Mouse (Mus musculus) cerebellum, adult (tissue): ENCODE data around the gene Txndc16.

Source experiments
- ATAC-seq: cut with Nextera tagmentation; 2 replicates; pipeline ENCODE4 v1.9.2; 2017; ENCODE audit warnings: mild to moderate bottlenecking, moderate library complexity, mixed read lengths; ENCODE audit not compliant: insufficient number of reproducible peaks, low FRiP score, low TSS enrichment

Gene Txndc16

DNA sequence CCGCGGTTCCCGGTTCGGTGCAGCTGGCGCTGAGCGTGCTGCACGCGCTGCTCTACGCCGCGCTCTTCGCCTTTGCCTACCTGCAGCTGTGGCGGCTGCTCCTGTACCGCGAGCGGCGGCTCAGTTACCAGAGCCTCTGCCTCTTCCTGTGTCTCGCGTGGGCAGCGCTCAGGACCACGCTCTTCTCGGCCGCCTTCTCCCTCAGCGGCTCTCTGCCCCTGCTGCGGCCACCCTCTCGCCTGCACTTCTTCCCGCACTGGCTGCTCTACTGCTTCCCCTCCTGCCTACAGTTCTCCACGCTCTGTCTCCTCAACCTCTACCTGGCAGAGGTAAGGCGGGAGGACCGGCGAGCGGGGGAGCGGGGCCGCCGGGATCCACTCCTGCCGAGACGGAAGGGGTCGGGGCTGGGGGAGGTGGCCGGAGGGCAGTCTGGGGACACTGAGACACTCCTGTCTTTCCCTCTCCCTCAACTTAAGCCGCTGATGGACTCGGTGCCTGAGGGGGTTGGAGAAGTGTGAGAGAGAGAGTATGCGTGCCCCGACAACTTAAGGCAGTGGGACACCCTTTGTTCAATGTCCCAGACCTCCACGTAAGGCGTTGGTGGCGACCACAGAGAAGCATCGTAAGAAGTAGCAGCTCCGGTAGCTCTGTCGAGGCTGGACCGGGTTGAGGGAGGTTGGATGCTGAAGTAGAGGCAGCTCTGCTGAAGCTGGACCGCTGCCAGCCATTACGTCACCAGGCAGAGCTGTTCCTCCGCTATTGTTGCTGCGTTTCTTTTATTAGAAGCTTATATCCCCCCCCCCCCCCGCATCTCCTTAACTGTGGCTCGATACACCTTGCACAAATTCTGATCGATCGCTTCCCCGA lies at the start of gene Txndc16:
Gene Txndc16 (minus strand): TSS at position 239 of the 867 bp plus-strand sequence.
- peak; percentile 27 for ATAC-seq

DNA sequence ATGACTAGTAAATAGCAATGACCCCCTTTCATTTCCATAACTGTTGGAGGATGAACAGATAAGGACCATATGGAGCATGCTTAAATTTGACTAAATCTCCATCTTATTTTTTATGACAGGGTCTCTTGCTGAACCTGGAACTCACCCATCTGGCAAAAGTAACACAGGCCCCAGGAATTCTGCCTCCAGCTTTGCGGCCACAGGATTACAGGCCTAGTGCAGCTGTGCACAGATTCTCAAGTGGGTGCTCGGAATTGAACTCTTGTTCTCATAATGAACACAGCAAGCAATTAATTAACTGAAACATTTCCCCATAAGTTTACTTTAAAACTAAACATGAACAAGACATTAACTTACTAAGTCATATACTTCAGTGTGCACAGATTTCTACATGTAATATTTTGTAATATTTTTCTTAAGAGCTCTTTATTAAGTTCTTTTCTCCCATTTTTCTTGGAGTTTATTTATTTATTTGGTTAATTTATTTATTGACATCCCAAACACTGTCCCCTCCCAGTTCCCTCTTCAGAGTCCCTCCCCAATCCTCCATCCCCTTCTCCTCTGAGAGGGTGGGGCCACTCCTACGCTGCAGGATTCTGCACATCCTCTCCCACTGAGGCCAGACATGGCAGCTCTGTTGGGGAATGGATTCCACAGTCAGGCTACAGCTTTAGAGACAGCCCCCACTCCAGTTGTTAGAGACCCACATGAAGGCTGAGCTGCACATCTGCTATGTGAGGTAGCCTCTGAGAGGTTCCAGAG lies 43.9 kb upstream of the Txndc16 start:
- ATAC-seq: no peak

DNA sequence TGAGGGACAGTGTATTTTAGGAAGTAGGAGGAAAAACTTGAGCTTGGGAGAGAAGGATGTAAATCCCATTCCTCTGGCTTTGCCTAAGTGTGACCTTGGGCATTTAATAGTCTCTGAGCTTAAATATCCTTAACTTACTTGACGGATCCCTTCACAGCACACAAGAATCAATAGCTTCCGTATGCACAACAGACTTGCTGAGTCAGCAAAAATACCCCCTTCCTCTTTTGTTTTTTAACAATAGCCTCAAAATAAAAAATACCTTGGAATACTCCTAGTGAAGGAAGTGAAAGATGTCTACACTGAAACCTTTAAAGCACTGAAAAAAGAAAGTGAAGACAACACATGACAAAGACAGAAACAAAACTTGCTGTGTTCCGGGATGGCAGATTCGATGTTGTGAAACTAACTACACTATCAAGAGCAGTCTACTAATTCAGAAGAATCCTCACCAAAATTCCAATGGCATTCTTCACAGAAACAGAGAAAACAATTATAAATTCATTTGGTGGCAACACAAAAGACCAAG lies 31.5 kb upstream of the Txndc16 start:
- no peak for ATAC-seq

DNA sequence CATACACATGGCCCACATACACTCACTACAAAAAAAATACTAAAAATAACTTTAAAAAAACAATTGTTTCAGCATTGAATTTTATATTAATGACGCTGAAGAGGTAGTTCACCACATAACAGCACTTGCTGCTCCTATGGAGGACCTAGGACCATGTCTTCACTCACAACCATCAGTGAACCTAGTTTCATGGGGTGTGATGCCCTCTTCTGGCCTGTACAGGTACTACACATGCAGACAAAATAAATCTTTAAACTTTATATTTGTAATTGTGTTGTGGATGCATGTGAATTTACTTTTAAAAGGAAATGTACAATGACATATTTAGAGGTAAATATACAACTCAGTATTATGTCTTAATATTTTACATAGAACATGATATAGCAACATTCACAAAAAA lies 21.5 kb upstream of the Txndc16 start:
- ATAC-seq: no peak

DNA sequence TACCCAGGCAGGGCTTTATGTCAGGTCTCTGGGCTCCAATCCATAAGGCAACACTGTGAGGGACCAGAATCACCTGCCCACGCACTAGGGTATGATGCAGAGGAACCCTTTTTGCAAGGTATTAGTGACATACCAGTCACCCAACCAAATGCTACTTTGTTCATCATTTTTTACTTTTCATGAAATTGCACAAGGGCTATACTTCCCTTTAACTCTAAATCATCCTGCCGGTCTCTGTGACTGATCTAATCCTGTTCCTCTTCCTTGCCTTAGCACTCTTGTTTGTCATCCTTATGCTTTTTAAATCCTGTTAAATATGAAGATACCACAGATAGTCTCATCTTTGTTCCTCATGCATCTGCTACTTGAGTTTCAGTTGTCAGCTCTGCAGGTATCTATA lies 18.9 kb upstream of the Txndc16 start:
- ATAC-seq: no peak

DNA sequence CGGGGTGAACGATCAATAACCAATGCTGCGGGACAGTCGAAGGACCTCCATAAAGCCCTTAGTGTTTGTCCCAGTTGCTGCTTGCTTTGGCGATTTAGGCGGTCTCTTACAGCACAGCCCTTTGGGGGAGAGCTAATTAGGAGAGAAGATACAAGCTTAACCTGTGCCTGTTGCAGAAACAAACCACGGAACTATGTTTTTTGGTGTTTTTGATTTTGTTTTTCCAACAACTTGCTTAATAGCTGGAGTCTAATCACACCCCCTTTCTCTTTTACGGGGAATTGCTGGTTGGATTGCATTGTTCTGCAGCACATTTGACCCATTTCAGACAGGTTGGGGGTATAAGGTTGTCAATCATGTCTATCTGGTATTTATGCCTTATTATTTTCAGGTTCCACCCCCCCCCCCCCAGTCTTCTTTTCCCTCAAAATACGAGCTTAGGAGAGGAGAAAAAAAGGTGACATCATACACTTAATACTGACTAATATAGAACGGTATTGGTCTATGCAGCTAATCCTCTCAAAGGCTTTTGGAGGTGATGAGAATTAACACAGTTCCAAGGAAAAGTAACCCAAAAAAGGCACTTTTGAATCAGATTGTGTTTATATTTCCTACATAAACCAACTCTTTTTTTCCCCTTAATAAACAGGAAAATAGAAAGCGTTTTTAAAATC lies 966 bp upstream of the Txndc16 start:
- peak; percentile 2; the same call in 1 of the 2 replicates for ATAC-seq

DNA sequence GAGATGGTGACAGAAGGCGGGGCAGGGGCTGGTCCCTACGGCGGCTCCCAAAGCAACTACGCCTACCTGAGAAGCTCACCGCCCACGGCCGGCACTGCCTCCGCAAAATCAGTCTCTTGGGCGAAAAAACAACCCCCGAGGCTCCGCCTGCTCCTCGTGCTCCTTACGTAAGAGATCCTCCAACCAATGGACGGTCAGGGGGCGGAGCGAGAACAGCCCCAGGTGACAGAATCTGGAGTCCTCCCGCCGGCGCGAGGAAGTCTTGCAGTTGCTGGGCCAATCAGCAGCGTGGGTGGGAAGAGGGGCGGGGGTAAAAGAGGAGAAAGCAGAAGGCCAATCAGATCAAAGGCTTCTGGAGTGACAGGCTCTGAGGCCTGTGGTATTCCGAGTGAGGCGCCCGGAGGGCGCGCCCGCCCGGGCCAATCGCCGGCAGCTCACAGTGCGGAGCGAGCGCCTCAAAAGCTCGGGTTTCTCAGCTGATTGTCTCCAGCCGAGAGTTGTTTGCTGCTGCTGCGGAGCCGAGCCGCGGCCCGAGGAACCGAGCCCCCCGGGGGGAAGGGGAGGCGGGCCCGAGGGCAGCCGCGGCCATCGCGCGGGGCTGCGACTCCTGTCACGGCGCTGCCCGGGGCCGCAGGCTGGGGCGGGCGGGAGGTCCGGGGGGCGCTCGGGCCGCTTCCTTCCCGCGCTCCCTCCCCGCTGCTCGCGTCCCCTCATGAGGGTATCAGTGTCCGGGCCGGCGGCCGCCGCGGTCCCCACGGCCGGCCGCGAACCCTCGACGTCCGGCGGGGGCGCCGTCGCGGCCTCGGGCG lies 643 bp downstream of the Txndc16 start, which contains the start of gene Gpr137c:
Gene Gpr137c (plus strand): TSS at position 437 of the 809 bp plus-strand sequence.
- peak; percentile 93 for ATAC-seq

DNA sequence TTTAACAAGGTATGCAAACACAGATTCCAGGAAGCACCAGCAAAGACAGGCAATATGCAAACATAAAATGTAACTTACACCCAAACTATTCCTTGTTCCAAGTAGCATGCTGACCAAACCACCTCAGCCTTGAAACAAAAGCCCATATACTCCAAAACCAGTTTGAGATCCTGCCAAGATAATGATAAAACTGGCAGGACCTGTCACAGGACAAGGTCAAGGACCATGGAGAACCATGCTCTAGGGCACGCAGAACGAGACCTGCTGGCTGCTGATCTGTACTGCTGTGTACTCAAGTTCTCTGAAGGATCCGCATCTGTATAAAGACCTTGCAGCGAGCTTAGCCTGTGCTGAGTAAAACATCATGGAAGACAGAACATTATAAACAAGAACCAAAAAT lies 2.4 kb downstream of the Txndc16 start:
- ATAC-seq: no peak

DNA sequence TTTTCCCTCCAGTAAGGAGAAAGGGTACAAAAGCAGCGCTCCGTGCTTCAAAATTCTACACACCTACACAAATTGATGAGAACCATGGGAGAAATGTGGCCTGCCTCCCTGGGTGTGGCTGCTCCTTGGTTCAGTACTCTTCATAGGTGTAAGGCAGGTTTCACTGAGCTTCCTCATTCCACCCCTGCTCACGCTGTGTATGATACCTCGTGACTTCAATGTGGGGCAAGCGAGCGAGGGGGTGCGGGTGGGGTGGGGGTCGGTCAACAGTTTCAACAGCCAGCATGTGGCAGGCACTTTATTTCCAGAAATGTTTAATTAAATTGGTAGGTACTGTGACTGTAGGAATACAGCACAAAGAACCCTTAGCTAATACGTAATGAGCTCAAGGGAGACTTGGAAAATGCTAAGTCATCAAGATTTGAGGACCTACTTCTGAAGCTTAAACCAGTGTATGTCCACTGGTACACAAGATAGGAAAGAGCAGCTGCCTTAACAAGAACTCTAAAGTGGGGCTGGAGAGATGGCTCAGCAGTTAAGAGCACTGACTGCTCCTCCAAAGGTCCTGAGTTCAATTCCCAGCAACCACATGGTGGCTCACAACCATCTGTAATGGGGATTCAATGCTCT lies 3.3 kb downstream of the Txndc16 start:
- ATAC-seq: no peak

DNA sequence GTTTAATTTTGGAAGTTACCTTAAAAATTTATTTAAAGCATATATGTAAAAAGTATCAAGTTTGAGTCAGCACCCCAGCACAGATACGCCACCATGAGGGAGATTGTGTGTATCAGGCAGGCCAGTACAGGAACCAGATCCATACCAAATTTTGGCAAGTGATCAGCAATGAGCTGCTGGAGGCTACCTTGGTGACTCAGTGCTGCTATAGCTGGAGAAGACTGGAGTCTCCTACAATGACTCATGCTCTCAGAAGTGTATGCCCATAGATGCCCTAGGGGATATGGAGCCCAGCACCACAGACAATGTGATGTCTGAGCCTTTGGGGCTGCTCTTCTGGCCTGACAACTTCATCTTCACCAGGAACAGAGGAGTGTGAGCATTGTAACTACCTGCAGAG lies 8.7 kb downstream of the Txndc16 start:
- ATAC-seq: no peak

DNA sequence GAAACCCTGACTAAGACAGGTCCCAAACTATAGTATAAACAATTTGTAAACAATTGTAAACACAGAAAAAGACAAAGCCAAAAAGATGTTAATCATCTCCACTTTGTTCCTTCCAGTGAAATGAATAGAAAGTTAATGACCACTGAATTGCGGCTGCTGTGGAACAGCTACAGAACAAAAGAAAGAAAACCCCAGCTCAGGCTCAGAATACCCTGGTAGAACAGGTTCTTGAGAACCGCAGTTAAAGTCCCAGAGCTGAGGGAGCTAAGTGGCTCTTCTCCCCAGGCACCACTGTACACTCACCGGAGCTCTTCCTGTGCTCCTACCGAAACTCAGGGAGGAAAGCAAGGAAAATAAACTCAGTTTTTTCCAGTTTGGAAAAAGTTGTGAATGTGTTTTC lies 9.4 kb downstream of the Txndc16 start:
- no peak for ATAC-seq

DNA sequence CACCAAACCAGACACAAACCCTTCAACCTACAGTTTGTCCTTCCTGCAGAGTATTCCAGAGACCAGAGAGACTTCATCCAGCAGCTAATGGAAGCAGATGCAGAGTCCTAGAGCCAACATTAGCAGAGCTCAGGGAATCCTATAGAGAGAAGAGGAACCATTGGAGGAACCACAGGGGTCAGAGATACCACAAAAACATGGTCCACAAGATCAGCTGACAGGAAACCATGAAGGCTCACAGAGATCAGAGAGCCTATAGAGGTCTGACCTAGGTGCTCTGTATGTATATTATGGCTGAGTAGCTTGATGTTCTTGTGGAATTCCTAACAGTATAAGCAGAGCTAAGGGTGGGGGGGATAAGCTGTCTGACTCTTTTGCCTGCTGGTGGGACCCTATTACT lies 19.5 kb downstream of the Txndc16 start:
- no peak for ATAC-seq

DNA sequence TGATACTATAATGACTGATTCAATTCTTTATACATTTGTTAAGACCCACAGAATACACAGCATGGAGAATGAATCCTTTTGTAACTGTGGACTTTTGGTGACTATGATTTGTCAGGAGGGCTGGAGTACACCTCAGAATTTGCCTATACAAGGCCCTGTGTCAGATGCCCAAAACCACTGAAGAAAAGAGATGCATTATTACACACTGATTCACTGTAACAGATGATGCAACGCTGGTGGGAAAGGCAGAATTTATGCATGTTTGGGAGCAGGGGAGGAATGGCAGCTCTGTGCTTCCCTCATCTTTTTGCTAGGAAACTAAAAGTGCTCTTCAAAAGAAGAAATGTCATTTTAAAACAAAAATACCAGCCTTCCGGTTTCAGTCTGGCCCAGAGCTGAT lies 29.1 kb downstream of the Txndc16 start:
- ATAC-seq: no peak

DNA sequence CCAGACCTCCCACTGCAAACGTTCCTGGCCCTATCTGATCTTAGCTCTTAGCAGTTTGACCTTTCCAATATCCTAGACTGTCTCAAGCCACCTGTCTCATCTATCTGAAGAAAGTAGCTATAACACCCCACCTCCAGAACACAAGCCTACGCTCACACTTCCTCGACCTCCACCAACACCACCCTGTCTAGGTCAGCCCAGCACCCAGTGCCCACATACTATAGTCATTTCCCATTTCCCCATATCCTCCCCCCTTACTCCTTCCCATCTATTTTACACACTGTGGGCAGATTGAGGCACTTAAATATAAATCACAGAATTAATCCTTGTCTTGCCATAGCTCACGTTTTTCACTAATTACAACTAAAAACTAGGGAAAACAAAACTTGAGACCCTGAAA lies 38.5 kb downstream of the Txndc16 start:
- no peak for ATAC-seq

DNA sequence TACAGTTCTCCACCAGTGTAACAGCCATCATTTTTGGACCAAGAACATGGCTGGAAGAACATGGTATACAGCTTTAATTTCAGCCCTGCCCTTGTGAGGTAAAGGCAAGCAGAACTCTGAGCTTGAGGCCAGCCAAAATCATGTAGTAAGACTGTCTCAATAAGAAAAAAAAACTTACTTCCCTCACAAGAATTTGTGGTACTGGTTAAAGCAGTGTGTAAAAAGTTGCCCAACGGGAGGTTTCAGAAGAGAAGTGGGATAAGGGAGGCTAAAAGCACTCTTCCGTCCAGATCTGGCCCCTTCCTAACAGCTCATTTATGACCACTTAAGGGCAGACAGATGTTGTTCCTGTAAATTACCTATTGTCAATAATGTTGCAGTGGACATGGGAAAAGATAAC lies 40.5 kb downstream of the Txndc16 start:
- no peak for ATAC-seq

DNA sequence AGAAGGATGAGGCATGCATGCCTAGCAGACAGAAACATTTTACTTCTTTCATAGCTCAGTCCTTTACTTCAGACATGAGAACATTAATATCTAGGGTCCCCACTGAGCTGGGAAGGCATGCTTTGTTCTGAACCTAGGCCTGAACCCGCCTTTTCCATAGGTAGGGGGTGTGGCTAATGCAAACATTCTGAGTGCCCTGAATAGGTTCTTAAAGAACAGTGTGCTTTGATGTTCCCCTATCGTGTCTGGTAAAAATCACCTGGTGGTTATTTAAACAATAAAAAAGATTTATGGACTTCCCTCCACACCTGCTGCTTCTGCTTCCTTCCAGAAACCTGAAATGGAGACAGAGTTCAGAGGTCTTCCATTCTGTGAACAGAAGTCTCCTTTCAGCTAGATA lies 40.9 kb downstream of the Txndc16 start:
- ATAC-seq: no peak

DNA sequence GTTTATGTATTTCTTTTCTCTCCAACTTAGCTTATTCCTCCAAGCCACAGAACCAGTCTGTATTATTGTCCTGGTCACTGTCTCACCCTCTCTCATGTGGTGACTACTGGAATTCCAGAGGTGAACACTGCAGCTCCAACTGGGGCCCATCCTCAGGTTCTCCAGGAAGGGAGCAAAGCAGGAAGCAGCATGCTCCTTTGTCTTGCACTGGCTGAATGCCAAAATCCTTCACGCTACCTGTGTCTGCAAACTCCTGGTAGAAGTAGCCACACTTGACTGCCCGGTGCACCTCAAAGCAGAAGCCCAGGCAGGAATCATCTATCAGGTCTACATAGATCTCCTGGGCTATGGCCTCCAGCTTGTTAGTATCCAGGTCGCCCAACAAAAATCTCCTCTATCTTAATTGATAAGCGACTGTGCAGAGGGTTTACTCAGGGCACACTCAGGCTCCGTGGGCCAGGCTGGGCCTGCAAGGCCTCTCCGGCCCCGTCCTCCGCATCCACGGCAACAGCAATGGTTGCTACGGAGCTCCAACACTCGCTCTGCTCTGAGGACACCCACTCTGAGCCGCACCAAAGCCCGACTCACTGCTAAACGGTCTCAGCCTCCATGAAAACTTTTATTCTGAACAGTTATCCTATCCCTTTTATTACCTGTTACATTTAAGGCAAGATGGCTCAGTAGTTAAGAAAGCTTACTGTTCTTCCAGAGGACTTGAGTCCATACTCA lies 45.0 kb downstream of the Txndc16 start:
- no peak for ATAC-seq

DNA sequence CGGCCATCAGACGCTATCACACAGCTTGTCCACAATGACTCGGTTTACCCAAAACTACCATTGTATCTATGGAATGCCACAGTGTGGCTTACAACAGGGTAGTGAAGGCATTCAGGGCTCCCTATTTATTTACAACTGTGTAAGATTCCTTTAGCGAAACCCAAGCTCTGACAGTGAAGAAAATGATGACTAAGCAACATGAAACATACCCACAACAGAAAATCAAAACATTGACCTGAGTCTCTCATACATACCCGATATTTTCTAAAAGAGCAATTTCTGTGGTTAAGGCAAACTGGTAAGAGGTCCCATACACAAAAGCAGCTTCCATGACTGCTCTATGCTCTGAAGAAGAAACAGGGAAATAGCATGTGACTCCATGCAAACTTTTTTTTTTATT lies 47.9 kb downstream of the Txndc16 start:
- ATAC-seq: no peak

DNA sequence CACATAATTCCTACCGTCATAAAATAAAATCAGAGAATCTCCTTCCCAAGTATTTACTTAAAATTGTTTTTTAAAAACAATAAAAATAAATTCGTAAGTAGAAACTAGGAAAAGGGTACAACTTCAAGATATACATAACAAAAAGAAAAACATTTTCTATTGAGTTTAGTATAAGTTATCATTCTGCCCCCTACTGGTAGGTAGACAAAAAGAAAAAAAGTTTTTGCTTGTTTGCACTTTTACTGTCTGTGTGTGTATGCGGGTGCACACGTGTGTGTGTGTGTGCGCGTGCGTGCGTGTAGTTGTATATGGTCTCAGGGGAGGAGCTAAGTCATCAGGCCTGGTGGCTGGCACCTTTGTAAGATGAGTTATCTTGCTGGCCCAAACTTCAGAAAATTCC lies 52.8 kb downstream of the Txndc16 start:
- no peak for ATAC-seq
